Mouse (Mus musculus) midbrain, embryonic 10.5 days (tissue): ENCODE measurements around the gene Tbc1d10b. TPM values are rescaled to one million over a fixed set of nuclear protein-coding genes. Genes with fewer than 3 reads are reported as not detected.
"Not testable (repeated sequence)": the region's sequence is repeated elsewhere in the genome, so short reads cannot be mapped to it uniquely, and the experiment has no call there.

Source experiments
- DNase-seq: peaks from one replicate; pipeline ENCODE4 v3.0.0-alpha.2; 2017; ENCODE audit warnings: low spot score
- H3K27ac ChIP-seq: fragments of 300-500 bp; sonication (generic); replicated peaks from 2 replicates; pipeline ENCODE4 v1.5.1; 2016; ENCODE audit warnings: mild to moderate bottlenecking
- H3K27me3 ChIP-seq: fragments of 300-500 bp; sonication (generic); 2 replicates; pipeline ENCODE4 v1.6.1; 2016; ENCODE audit warnings: low read depth, mild to moderate bottlenecking; ENCODE audit not compliant: poor library complexity, severe bottlenecking
- H3K36me3 ChIP-seq: fragments of 300-500 bp; sonication (generic); 2 replicates; pipeline ENCODE4 v1.6.1; 2016; ENCODE audit warnings: mild to moderate bottlenecking, moderate library complexity
- H3K4me1 ChIP-seq: fragments of 300-500 bp; sonication (generic); 2 replicates; pipeline ENCODE4 v1.6.1; 2016
- H3K4me3 ChIP-seq: fragments of 300-500 bp; sonication (generic); 2 replicates; pipeline ENCODE4 v1.5.1; 2016; ENCODE audit warnings: mild to moderate bottlenecking, moderate library complexity
- H3K9me3 ChIP-seq: fragments of 300-500 bp; sonication (generic); replicated peaks from 2 replicates; pipeline ENCODE4 v1.6.1; 2016; ENCODE audit warnings: mild to moderate bottlenecking
- WGBS: fragments of 180-500 bp; shearing (Covaris S2); methylation state at CpG from one replicate; pipeline ENCODE4 v1.1.7; 2016; 5-methylcytosine and 5-hydroxymethylcytosine counted together
- polyA plus RNA-seq: library from polyadenylated mRNA; unstranded; fragments of >200 nt; fragmentation: Nextera tagmentation; extraction: Ambion mirVana; gene quantifications from 2 replicates; pipeline ENCODE4 v1.2.1, GENCODE M21; 2016

Gene Tbc1d10b
- polyA plus RNA-seq: 22.7 and 29.4 TPM in 2 replicates

DNA sequence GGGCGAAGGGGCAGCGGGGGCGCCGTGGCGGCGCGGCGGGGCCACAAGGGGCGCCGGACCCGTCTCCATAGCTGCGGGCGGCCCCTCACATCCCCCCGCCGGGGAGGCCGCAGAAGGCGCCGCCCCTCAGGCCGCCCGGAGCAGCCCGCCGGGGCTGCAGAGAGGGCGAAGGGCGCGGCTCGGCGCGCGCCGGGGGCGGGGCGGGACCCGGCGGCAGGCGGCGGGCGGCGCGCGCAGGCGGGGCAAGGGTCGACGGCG, at the start of gene Tbc1d10b:
Tbc1d10b (minus strand) TSS at position 174 of the 258 bp plus-strand sequence.
- Histone ChIP-seq H3K4me3 (peak within 1 kb of the TSS; percentile 70), H3K36me3 (peaks cover 20% of the 10 kb centered on the region), H3K27ac (peak within 1 kb of the TSS; percentile 93), H3K27me3 (peaks cover 21% of the 10 kb centered on the region), H3K9me3 (no peaks in the 10 kb centered on the region), H3K4me1 (peaks cover 44% of the 10 kb centered on the region)
- DNase-seq: no peak
- 0% methylated on average over 33 of the region's 44 CpGs for WGBS

DNA sequence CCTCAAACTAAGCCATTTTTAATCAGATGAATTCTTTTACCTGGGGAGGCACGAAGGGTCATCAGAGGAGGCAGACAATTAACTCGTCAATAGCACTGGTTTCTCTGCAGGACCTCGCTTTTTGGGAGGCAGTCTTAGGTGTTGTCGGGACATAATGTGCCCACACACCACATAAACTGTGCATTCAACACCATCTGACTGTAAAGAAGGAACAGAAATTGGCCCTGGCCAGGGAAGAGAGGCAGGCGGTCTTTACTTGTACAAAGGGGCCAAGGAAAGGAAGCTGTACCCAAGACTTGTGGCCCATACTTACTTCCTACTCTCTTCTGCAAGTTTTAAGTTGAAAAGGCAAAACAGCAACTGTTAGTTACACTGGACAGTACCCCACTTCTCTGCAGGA, 48.2 kb upstream of the Tbc1d10b start:
- Histone ChIP-seq H3K4me1 (peaks cover 44% of the 10 kb centered on the region), H3K27ac (no peak overlapping the region), H3K9me3 (no peaks in the 10 kb centered on the region), H3K4me3 (no peak overlapping the region), H3K27me3 (no peaks in the 10 kb centered on the region), H3K36me3 (peaks cover 48% of the 10 kb centered on the region)
- WGBS: 89% methylated on average over 5 of the region's 5 CpGs
- no peak for DNase-seq

DNA sequence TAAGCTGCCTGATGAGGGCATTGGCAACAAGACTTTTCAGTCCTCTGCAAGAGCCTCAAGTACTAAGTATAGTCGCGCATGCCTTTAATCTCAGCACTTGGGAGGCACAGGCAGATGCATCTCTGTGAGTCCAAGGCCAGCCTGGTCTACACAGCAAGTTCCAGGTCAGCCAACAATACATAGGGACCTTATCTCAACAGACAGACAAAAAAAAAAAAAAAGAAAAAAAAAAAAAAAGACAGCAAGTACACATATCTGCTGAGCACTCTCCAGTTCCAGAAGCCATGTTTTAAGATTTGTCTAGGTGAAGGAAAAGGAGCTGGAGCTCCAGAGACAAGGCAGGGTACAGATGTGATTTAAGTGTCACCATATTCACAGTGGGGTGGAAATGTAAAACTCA, 47.7 kb upstream of the Tbc1d10b start:
- Histone ChIP-seq H3K4me1 (peaks cover 40% of the 10 kb centered on the region), H3K27me3 (no peaks in the 10 kb centered on the region), H3K27ac (no peak overlapping the region), H3K4me3 (no peak overlapping the region), H3K9me3 (no peaks in the 10 kb centered on the region), H3K36me3 (peaks cover 52% of the 10 kb centered on the region)
- WGBS: 88% methylated on average over 2 of the region's 2 CpGs
- no peak for DNase-seq

DNA sequence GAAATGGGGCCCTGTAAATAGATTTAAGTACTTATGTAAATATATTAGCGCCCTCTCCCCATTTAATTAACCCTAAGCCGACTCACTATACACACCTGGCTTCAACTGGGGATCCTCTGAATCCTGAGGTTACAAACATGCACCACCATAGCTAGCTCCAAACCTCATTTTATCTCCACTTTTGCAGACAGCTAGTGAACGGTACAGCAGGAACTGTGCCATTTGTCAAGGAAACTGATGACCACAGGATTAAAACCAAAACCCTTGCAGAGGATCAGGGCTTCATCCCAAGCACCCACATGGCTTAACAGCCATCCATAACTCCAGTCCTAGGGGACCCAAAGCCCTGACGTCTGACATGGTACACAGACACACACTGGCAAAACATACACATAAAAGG, 46.7 kb upstream of the Tbc1d10b start:
- Histone ChIP-seq H3K9me3 (no peaks in the 10 kb centered on the region), H3K36me3 (peaks cover 54% of the 10 kb centered on the region), H3K27ac (peak overlapping the region; percentile 88), H3K27me3 (no peaks in the 10 kb centered on the region), H3K4me3 (peak overlapping the region; percentile 63), H3K4me1 (peaks cover 35% of the 10 kb centered on the region)
- 37% methylated on average over 4 of the region's 4 CpGs for WGBS
- DNase-seq: no peak

DNA sequence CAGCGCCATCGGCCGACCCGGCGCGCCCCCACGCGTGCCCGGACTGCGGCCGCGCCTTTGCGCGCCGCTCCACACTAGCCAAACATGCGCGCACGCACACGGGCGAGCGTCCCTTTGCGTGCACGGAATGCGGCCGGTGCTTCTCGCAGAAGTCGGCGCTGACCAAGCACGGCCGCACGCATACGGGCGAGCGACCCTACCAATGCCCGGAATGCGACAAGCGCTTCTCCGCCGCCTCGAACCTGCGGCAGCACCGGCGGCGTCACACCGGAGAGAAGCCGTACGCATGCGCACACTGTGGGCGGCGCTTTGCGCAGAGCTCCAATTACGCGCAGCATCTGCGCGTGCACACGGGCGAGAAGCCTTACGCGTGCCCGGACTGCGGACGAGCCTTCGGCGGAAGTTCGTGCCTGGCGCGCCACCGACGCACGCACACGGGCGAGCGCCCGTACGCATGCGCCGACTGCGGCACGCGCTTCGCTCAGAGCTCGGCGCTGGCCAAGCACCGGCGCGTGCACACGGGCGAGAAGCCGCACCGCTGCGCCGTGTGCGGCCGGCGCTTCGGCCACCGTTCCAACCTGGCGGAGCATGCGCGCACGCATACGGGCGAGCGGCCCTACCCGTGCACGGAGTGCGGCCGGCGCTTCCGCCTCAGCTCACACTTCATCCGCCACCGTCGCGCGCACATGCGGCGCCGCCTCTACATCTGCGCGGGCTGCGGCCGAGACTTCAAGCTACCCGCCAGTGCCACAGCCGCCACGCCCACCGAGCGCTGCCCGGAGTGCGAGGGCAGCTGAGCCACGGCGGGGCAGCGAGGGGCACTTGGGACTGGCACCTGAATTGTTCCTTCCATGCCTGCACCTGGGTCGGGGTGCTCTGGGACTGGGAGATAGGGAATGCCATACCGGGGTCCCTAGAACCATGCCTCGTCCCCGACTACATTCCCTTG, 45.8 kb upstream of the Tbc1d10b start:
- Histone ChIP-seq H3K9me3 (no peaks in the 10 kb centered on the region), H3K27ac (peak overlapping the region; percentile 88), H3K27me3 (no peaks in the 10 kb centered on the region), H3K36me3 (peaks cover 62% of the 10 kb centered on the region), H3K4me3 (peak overlapping the region; percentile 63), H3K4me1 (peaks cover 26% of the 10 kb centered on the region)
- peak; percentile 94 for DNase-seq
- 2% methylated on average over 136 of the region's 136 CpGs for WGBS

DNA sequence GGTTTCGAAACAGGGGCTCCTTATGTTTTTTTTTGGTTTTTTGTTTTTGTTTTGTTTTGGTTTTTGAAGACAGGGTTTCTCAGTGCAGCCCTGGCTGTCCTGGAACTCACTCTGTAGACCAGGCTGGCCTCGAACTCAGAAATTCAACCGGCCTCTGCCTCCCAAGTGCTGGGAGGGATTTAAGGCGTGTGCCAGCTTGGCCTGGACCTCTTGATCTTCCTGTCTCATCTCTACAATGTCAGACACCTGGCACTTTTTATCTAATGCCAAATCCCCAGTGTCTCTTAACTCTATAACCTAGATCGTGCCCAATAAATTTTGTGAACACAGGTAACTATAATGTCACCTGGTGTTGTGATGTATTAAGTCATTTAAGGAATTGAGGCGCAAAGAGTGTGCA, 45.1 kb upstream of the Tbc1d10b start:
- H3K9me3 ChIP-seq: no peaks in the 10 kb centered on the region
- H3K27ac ChIP-seq: peak overlapping the region; percentile 88
- peaks cover 20% of the 10 kb centered on the region for H3K4me1 ChIP-seq
- peaks cover 60% of the 10 kb centered on the region for H3K36me3 ChIP-seq
- no peak for DNase-seq
- H3K4me3 ChIP-seq: peak overlapping the region; percentile 63
- WGBS: 84% methylated on average over 6 of the region's 6 CpGs
- H3K27me3 ChIP-seq: no peaks in the 10 kb centered on the region

DNA sequence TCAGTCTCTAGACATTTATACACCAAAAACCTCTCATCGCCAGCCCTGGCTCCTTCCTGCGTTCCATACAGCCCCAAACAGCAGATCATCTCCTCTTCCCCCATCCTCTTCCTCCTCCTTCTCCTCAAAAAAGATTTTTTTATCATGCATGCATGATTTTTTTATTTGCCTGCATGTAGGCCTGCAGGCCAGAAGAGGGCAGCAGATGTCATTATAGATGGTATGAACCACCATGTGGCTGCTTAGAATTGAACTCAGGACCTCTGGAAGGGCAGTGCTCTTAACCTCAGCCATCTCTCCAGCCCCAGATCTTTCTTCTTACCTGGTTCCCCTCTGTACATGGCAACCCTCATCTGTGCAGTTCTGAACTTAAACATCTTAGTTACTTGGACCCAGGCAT, 44.1 kb upstream of the Tbc1d10b start:
- Histone ChIP-seq H3K9me3 (no peaks in the 10 kb centered on the region), H3K27me3 (no peaks in the 10 kb centered on the region), H3K4me1 (peaks cover 20% of the 10 kb centered on the region), H3K36me3 (peaks cover 59% of the 10 kb centered on the region), H3K4me3 (no peak overlapping the region), H3K27ac (no peak overlapping the region)
- 100% methylated on average over 2 of the region's 2 CpGs for WGBS
- DNase-seq: no peak

DNA sequence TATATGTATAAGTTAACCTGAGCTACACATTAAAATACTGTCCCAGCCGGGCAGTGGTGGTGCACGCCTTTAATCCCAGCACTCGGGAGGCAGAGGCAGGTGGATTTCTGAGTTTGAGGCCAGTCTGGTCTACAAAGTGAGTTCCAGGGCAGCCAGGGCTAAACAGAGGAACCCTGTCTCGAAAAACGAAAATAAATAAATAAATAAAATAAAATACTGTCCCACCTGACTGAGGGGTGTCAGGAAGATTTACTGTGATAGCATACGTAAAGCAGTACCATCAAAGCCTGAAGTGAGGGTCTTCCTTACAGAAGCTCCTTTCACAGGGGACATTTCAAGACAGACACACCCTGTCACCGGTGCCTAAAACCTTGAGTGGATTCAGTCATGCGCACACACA, 42.2 kb upstream of the Tbc1d10b start:
- not testable (repeated sequence) for DNase-seq, H3K27ac ChIP-seq, H3K4me3 ChIP-seq, H3K9me3 ChIP-seq, H3K27me3 ChIP-seq
- peaks cover 33% of the 10 kb centered on the region for H3K4me1 ChIP-seq
- H3K36me3 ChIP-seq: peaks cover 60% of the 10 kb centered on the region
- 95% methylated on average over 8 of the region's 8 CpGs for WGBS

DNA sequence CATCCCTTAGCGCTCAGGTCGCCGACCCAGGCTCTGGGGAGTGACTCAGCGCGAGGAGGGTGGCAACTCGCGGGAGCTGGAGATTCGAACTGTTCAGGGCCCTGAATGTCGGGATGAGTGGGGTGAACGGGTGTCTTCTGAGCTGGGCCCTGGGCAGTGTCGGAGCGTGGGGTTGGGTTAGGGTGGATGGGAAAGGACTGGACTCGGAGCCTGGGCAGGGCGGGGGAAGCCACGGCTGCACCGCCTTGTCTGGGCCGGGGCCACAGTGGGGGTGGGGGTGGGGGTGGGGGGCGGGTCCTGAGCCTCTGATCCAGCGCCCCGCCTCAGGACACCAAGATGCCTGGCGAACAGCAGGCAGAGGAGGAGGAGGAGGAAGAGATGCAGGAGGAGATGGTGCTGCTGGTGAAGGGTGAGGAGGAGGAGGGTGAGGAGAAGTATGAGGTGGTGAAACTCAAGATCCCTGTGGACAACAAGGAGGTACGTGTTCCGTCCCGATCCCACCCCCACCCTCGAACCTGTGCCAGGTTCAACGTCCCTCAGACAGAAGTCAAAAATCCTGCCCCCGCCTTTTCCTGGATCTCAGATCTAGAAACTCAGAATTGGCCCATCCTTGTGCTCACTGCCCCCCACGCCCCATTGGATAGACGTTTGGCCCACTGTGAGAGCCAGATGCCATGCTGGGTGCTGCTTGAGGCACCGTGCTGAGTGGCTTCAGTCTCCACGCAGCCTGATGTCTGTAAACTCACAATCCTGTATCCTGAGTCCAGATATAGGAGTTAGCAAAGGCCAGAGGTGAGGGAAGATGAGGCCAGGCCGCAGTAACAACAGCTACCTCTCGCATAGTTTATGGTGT, 36.6 kb upstream of the Tbc1d10b start:
- Histone ChIP-seq H3K36me3 (peaks cover 46% of the 10 kb centered on the region), H3K27me3 (no peaks in the 10 kb centered on the region), H3K9me3 (peaks cover 7% of the 10 kb centered on the region), H3K4me1 (peaks cover 35% of the 10 kb centered on the region), H3K4me3 (peak overlapping the region; percentile 85), H3K27ac (peak overlapping the region; percentile 96)
- no peak for DNase-seq
- 11% methylated on average over 32 of the region's 33 CpGs for WGBS

DNA sequence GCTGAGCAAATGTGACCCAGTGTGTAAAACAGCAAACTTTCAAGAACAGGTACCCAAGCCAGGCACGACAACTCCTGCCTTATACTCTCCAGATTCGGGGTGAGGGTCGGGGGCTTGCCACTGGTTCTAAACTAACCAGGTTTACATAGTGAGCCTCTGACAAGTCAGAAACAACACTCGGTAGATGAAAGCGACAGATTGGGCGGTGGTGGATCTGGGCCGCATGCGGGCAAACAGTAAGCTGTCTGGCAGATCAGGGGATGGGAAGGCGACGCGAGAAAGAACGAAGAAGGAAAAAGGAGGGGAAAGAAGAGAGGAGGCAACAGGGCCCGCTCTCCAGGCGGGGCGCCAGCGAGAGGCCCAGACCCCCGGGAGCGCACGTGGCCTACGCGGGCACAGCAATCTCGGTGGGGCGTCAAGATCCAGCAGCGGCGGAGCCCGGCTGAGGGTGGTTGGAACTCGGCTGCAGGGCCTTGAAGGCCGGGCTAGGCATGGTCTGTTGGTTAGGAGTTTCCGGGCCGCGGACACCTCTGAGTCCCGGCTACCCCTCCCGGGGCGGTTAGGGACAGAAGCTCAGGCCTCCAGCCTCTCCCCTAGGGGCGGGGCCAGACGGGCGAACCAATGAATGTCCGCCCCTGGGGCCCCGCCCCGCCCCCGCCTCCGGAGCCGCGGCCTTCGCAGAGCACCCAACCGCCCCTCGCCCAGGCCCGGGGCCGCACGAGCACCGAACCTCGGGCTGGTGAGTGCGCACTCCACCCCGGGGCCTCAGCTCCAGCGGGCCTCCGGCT, 35.8 kb upstream of the Tbc1d10b start, which contains the start of gene Zfp771:
Zfp771 (plus strand) TSS at position 405 of the 788 bp plus-strand sequence.
- H3K9me3 ChIP-seq: peaks cover 7% of the 10 kb centered on the region
- no peaks in the 10 kb centered on the region for H3K27me3 ChIP-seq
- DNase-seq: peak; percentile 94
- H3K27ac ChIP-seq: peak within 1 kb of the TSS; percentile 96
- peak within 1 kb of the TSS; percentile 85 for H3K4me3 ChIP-seq
- peaks cover 35% of the 10 kb centered on the region for H3K4me1 ChIP-seq
- WGBS: 1% methylated on average over 56 of the region's 56 CpGs
- peaks cover 46% of the 10 kb centered on the region for H3K36me3 ChIP-seq

DNA sequence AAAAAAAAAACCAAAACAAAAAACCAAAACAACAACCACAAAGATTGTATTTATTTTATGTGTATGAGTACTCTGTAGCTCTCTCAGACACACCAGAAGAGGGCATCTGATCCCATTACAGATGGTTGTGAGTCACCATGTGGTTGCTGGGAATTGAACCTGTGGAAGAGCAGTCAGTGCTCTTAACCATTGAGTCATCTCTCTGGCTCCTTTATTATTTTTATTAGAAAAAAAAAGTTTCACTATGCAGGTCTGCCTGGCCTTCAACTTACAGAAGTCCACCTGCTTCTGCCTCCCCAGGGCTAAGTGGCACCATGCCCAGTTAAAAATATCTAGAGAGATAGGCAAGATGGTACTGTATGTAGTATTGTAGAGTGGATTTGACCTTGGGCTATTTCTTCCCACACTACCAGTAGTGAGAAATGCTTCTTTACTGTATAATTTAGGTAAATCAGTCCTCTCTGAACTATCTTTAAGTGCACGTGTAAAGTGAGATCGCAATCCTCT, 35.1 kb upstream of the Tbc1d10b start:
- peaks cover 7% of the 10 kb centered on the region for H3K9me3 ChIP-seq
- peaks cover 35% of the 10 kb centered on the region for H3K4me1 ChIP-seq
- no peaks in the 10 kb centered on the region for H3K27me3 ChIP-seq
- DNase-seq: no peak
- H3K4me3 ChIP-seq: peak overlapping the region; percentile 85
- peaks cover 48% of the 10 kb centered on the region for H3K36me3 ChIP-seq
- 32% methylated on average over 2 of the region's 2 CpGs for WGBS
- H3K27ac ChIP-seq: peak overlapping the region; percentile 96

DNA sequence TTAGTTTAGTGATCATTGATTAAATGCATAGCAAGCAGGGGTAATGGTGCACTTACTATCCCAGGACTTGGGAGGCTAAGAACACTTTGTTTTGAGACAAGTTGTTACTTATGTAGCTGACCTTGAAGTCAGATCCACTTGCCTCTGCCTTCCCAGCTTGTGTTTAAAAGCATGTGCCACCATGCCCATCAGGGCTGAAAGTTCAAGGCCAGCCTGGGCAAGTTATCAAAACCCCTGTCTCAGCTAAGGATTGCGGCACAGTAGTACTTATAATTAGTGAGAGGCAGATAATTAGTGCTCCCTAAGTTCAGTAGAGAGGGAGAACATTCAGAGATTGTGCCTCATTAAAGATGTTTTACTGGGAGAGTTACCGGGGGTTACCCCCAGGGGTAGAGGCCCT, 26.5 kb upstream of the Tbc1d10b start:
- DNase-seq: no peak
- Histone ChIP-seq H3K4me1 (peaks cover 40% of the 10 kb centered on the region), H3K27ac (peak overlapping the region; percentile 100; the same call in 1 of the 2 replicates), H3K9me3 (peaks cover 24% of the 10 kb centered on the region), H3K4me3 (peak overlapping the region; percentile 98), H3K27me3 (no peaks in the 10 kb centered on the region), H3K36me3 (peaks cover 74% of the 10 kb centered on the region)
- WGBS: 99% methylated on average over 2 of the region's 2 CpGs
